Mouse (Mus musculus) midbrain, embryonic 12.5 days (tissue): ENCODE measurements around the gene Nup35. TPM values are rescaled to one million over a fixed set of nuclear protein-coding genes. Genes with fewer than 3 reads are reported as not detected.
A peak's percentile ranks its signal among the peaks of the same experiment; 100 is the strongest.

Experiments
- ATAC-seq: fragments of 200-750 bp; cut with Nextera tagmentation; 2 replicates; pipeline ENCODE4 v1.8.0; 2017; ENCODE audit warnings: low read depth, moderate TSS enrichment, moderate library complexity; ENCODE audit not compliant: low FRiP score
- H3K27ac ChIP-seq: fragments of 300-500 bp; sonication (generic); replicated peaks from 2 replicates; pipeline ENCODE4 v1.5.1; 2016; ENCODE audit warnings: mild to moderate bottlenecking
- H3K27me3 ChIP-seq: fragments of 300-500 bp; sonication (generic); 2 replicates; pipeline ENCODE4 v1.6.1; 2016; ENCODE audit warnings: mild to moderate bottlenecking
- H3K36me3 ChIP-seq: fragments of 300-500 bp; sonication (generic); 2 replicates; pipeline ENCODE4 v1.6.1; 2016
- H3K4me1 ChIP-seq: fragments of 300-500 bp; sonication (generic); 2 replicates; pipeline ENCODE4 v1.6.1; 2016
- H3K4me2 ChIP-seq: fragments of 300-500 bp; sonication (generic); replicated peaks from 2 replicates; pipeline ENCODE4 v1.6.1; 2016; ENCODE audit warnings: mild to moderate bottlenecking, moderate library complexity
- H3K4me3 ChIP-seq: fragments of 300-500 bp; sonication (generic); 2 replicates; pipeline ENCODE4 v1.5.1; 2016; ENCODE audit warnings: mild to moderate bottlenecking
- H3K9ac ChIP-seq: fragments of 300-500 bp; sonication (generic); replicated peaks from 2 replicates; pipeline ENCODE4 v1.6.1; 2016; ENCODE audit warnings: mild to moderate bottlenecking, moderate library complexity
- H3K9me3 ChIP-seq: fragments of 300-500 bp; sonication (generic); 2 replicates; pipeline ENCODE4 v1.6.1; 2016; ENCODE audit warnings: mild to moderate bottlenecking
- WGBS: fragments of 180-500 bp; shearing (Covaris S2); methylation state at CpG from one replicate; pipeline ENCODE4 v1.1.7; 2016; 5-methylcytosine and 5-hydroxymethylcytosine counted together
- polyA plus RNA-seq: library from polyadenylated mRNA; unstranded; fragments of >200 nt; fragmentation: Nextera tagmentation; extraction: Ambion mirVana; gene quantifications from 2 replicates; pipeline ENCODE4 v1.2.1, GENCODE M21; 2016

Gene Nup35
- 55.9 and 63.6 TPM in 2 replicates for polyA plus RNA-seq

DNA sequence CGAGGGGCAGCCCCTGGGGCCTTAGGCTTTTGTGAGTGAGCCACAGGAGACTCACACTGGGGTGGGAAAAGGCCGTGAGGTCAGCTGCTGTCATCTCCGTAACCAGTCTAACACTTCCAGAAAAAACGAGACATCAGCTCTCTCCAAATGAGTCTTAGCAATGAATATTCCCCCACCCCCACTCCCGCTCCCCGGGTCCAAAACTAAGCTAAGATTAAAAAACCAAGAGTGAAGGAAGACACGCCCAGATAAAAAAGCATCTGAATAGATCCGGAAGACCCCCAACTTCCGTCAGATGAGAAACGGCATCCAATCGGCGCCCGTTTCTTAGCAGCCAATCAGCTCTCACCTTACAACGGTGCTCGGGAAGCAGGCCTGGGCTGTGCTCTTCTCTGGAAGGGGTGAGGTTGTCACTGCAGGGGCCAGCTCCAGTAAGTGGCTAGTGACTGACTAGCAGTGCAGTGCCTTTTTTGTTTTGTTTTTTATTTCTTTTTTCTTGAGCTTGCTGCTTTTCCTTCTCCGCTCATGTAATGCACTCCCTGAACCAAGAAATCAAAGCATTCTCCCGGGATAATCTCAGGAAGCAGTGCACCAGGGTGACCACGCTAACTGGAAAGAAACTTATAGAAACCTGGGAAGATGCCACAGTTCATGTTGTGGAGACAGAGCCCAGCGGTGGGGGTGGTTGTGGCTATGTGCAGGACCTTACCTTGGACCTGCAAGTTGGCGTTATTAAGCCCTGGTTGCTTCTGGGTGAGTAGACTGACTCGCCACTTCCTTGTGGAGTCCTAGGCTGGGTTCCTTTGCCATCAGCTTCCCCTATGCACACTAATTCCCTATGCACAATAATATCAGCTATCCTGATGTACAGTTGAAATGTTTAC, at the start of gene Nup35, which contains the start of gene Dusp19:
Nup35 (plus strand) TSS at position 383 of the 884 bp plus-strand sequence.
Dusp19 (plus strand) TSS at position 192 of the 884 bp plus-strand sequence.
- peak within 1 kb of the TSS; percentile 86 for H3K4me2 ChIP-seq
- H3K4me3 ChIP-seq, result peak within 1 kb of the TSS; percentile 59
- no peaks in the 10 kb centered on the region for H3K27me3 ChIP-seq
- 1% methylated on average over 21 of the region's 21 CpGs for WGBS
- H3K27ac ChIP-seq, result peak within 1 kb of the TSS; percentile 75
- H3K4me1 ChIP-seq, result peaks cover 6% of the 10 kb centered on the region; the same call in 1 of the 2 replicates
- ATAC-seq, result peak; percentile 100
- H3K9ac ChIP-seq, result peak within 1 kb of the TSS; percentile 76
- H3K36me3 ChIP-seq, result no peaks in the 10 kb centered on the region
- H3K9me3 ChIP-seq, result no peaks in the 10 kb centered on the region

DNA sequence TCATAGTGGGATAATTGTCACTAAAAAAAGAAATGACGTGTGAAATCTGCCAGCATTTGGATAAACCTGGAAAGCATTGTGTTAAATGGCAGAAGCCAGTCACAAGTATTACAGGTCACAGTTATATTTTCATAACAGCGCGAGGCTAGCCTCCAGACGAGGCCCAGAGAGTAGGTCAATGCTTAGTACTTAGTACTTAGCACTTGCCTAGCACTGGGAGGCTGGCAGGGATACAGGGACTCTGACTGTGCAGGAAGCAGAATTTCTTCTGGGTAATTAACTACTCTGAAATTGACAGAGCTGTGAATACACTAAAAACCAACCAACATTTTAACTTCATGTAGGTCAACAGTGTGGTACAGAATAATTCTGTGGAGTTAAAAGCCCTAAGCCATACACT, 49.6 kb upstream of the Nup35 start:
- Histone ChIP-seq H3K9ac (no peak overlapping the region), H3K9me3 (no peaks in the 10 kb centered on the region), H3K27ac (no peak overlapping the region), H3K4me2 (no peak overlapping the region), H3K27me3 (no peaks in the 10 kb centered on the region), H3K4me3 (no peak overlapping the region), H3K4me1 (no peaks in the 10 kb centered on the region), H3K36me3 (no peaks in the 10 kb centered on the region)
- 90% methylated on average over 4 of the region's 4 CpGs for WGBS
- no peak for ATAC-seq

DNA sequence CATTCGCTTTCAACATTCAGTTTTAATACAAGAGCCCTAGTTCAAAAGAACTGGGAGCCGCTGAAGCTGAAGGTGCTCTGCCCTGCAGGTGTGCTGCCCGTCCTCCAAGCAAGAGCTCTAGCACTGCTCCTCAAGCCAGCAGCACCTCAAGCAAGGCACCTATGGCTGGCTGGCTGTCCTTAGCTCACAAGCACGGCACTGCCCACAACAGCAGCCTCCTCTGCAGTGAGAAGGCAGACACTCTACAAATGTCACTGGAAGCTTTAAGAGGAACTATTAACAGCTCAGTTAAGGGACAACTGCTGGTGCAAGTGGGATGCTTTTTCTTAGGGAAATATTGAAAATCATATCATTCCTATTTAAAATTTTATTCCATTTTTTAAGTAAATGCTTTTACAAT, 46.4 kb upstream of the Nup35 start:
- no peaks in the 10 kb centered on the region for H3K27me3 ChIP-seq
- no peak overlapping the region for H3K4me2 ChIP-seq
- no peak overlapping the region for H3K4me3 ChIP-seq
- no peak overlapping the region for H3K9ac ChIP-seq
- H3K27ac ChIP-seq, result no peak overlapping the region
- ATAC-seq, result no peak
- WGBS, result 80% methylated on average over 4 of the region's 4 CpGs
- H3K9me3 ChIP-seq, result no peaks in the 10 kb centered on the region
- H3K4me1 ChIP-seq, result no peaks in the 10 kb centered on the region
- H3K36me3 ChIP-seq, result no peaks in the 10 kb centered on the region

DNA sequence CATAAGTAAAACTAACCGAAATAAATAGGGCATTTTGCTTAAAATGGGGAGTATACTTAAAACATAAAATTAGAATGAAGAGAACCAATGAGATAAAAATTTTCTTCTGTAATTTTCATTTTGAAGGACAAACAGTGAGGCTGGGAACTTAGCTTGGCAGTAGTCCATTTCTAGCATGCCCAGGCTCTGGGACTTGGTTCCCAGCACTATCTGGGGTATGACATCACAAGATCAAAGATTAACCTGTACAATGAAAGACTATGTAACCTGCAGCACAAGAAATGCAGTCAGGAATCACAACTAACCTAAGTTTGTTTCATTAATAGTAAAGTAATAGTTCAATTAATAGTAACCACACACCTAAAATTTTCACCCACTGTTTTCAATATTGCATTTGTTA, 39.8 kb upstream of the Nup35 start:
- no peak overlapping the region for H3K9ac ChIP-seq
- WGBS, result 94% methylated on average over 1 of the region's 1 CpGs
- H3K36me3 ChIP-seq, result no peaks in the 10 kb centered on the region

GRCm38 (mm10) chr2:80579253-80579891, 37.7 kb upstream of the Nup35 start:
- no peaks in the 10 kb centered on the region for H3K27me3 ChIP-seq
- 54% methylated on average over 6 of the region's 6 CpGs for WGBS
- no peak overlapping the region for H3K27ac ChIP-seq
- H3K4me1 ChIP-seq, result peaks cover 13% of the 10 kb centered on the region
- no peaks in the 10 kb centered on the region for H3K36me3 ChIP-seq
- H3K4me3 ChIP-seq, result peak overlapping the region; percentile 87
- peak overlapping the region; percentile 69 for H3K4me2 ChIP-seq
- no peak overlapping the region for H3K9ac ChIP-seq
- no peak for ATAC-seq
- no peaks in the 10 kb centered on the region for H3K9me3 ChIP-seq

More for the DNA sequence above, 39.8 kb upstream of the Nup35 start:
- H3K4me3 ChIP-seq, result no peak overlapping the region
- H3K9me3 ChIP-seq, result no peaks in the 10 kb centered on the region
- H3K4me2 ChIP-seq, result no peak overlapping the region
- ATAC-seq, result no peak
- H3K4me1 ChIP-seq, result peaks cover 13% of the 10 kb centered on the region
- H3K27ac ChIP-seq, result no peak overlapping the region
- H3K27me3 ChIP-seq, result no peaks in the 10 kb centered on the region

- H3K9me3 ChIP-seq, result no peaks in the 10 kb centered on the region
- H3K27me3 ChIP-seq, result no peaks in the 10 kb centered on the region
- ATAC-seq, result peak; percentile 76
- WGBS, result under 1% methylated on average over 41 of the region's 65 CpGs
- H3K4me2 ChIP-seq, result peak overlapping the region; percentile 69
- H3K9ac ChIP-seq, result peak overlapping the region; percentile 95
- H3K4me1 ChIP-seq, result peaks cover 13% of the 10 kb centered on the region
- H3K27ac ChIP-seq, result peak overlapping the region; percentile 97
- peak overlapping the region; percentile 87 for H3K4me3 ChIP-seq
- no peaks in the 10 kb centered on the region for H3K36me3 ChIP-seq
Measured at GRCm38 (mm10) chr2:80580311-80580961, 36.6 kb upstream of the Nup35 start.

DNA sequence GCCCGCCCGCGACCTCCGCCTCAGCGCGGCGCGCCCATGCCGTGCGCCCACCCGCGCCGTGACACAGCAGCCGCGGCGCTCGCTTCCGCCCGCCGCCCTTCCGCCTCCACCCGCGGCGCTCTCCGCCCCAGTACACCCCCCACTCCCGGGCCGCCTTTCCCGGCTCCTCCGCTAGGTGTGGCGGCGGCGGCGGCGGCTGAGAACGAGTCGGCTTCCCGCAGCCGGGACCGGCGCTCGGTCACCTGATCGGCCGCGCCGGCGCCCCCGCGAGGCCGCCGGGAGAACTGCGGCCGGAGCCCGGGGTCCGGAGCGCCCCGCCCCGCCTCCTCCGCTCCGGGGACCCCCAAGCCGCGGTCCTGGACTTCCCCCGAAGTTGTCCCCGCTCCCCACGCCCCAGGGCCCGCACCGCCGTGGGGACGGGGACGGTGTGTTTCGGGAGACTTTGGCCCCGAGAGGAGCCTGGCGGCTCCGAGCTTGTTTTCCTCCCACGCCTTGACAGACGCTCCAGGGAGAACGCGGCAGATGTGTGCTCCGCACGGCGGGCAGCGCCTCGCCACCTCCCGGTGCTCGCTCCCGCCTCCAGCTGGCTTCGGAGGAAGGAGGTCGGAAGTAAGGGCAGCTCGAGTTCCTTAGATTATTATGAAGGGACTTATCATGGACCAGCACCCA, 35.9 kb upstream of the Nup35 start, which contains the start of gene Nckap1:
Nckap1 (minus strand) TSS at position 338 of the 669 bp plus-strand sequence.
- Histone ChIP-seq H3K9ac (peak within 1 kb of the TSS; percentile 95), H3K27ac (peak within 1 kb of the TSS; percentile 97)
- ATAC-seq, result peak; percentile 95

GRCm38 (mm10) chr2:80582356-80582755, 34.7 kb upstream of the Nup35 start:
- WGBS, result 81% methylated on average over 3 of the region's 3 CpGs
- no peak overlapping the region for H3K4me2 ChIP-seq
- no peak for ATAC-seq

More for the DNA sequence above, 35.9 kb upstream of the Nup35 start, which contains the start of gene Nckap1:
- under 1% methylated on average over 39 of the region's 88 CpGs for WGBS
- peak within 1 kb of the TSS; percentile 87 for H3K4me3 ChIP-seq
- peak within 1 kb of the TSS; percentile 69 for H3K4me2 ChIP-seq
- no peaks in the 10 kb centered on the region for H3K27me3 ChIP-seq
- peaks cover 13% of the 10 kb centered on the region for H3K4me1 ChIP-seq
- no peaks in the 10 kb centered on the region for H3K9me3 ChIP-seq
- H3K36me3 ChIP-seq, result no peaks in the 10 kb centered on the region

GRCm38 (mm10) chr2:80594215-80594918, 22.7 kb upstream of the Nup35 start:
- H3K9ac ChIP-seq, result no peak overlapping the region
- no peaks in the 10 kb centered on the region for H3K36me3 ChIP-seq
- no peaks in the 10 kb centered on the region for H3K9me3 ChIP-seq
- H3K27me3 ChIP-seq, result no peaks in the 10 kb centered on the region
- H3K4me1 ChIP-seq, result no peaks in the 10 kb centered on the region
- no peak overlapping the region for H3K4me3 ChIP-seq
- no peak overlapping the region for H3K4me2 ChIP-seq
- H3K27ac ChIP-seq, result no peak overlapping the region
- WGBS, result 80% methylated on average over 4 of the region's 4 CpGs
- no peak for ATAC-seq

More at GRCm38 (mm10) chr2:80582356-80582755, 34.7 kb upstream of the Nup35 start:
- H3K36me3 ChIP-seq, result no peaks in the 10 kb centered on the region
- no peaks in the 10 kb centered on the region for H3K27me3 ChIP-seq
- H3K27ac ChIP-seq, result no peak overlapping the region
- H3K9me3 ChIP-seq, result no peaks in the 10 kb centered on the region
- peaks cover 13% of the 10 kb centered on the region for H3K4me1 ChIP-seq
- H3K4me3 ChIP-seq, result no peak overlapping the region
- no peak overlapping the region for H3K9ac ChIP-seq

GRCm38 (mm10) chr2:80596960-80597359, 20.1 kb upstream of the Nup35 start:
- no peak overlapping the region for H3K27ac ChIP-seq
- H3K9me3 ChIP-seq, result no peaks in the 10 kb centered on the region
- H3K27me3 ChIP-seq, result no peaks in the 10 kb centered on the region
- no peak overlapping the region for H3K4me3 ChIP-seq
- H3K36me3 ChIP-seq, result no peaks in the 10 kb centered on the region
- ATAC-seq, result no peak
- H3K4me1 ChIP-seq, result no peaks in the 10 kb centered on the region
- 73% methylated on average over 5 of the region's 5 CpGs for WGBS
- H3K9ac ChIP-seq, result no peak overlapping the region
- H3K4me2 ChIP-seq, result no peak overlapping the region

DNA sequence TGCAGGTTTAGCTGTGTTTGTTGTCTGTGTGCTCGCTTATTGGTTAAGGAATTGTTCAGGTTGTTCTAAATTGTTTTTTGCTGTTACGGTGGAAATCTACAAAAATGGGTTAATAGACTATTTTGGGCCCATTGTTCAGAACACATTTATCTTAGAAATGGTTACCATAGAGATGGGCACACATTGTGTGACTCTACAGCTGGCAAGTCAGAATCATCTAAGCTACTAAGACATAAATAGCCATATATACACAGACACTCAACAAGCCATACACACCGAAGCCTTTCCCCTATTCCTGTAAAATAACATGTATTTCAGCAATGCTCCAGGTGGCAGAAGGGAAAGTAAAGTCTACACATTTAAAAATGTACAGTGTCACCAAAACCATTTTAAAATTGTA, 17.2 kb upstream of the Nup35 start:
- 90% methylated on average over 3 of the region's 3 CpGs for WGBS
- no peak overlapping the region for H3K9ac ChIP-seq
- no peak for ATAC-seq
- H3K27me3 ChIP-seq, result no peaks in the 10 kb centered on the region
- H3K9me3 ChIP-seq, result no peaks in the 10 kb centered on the region
- no peak overlapping the region for H3K4me2 ChIP-seq
- no peak overlapping the region for H3K4me3 ChIP-seq
- H3K36me3 ChIP-seq, result no peaks in the 10 kb centered on the region
- H3K4me1 ChIP-seq, result no peaks in the 10 kb centered on the region
- H3K27ac ChIP-seq, result no peak overlapping the region
